Mouse (Mus musculus) intestine, embryonic 14.5 days (tissue): ENCODE measurements around the gene Postn. TPM values are rescaled to one million over a fixed set of nuclear protein-coding genes. Genes with fewer than 3 reads are reported as not detected.

Source experiments
- ATAC-seq: fragments of 200-750 bp; cut with Nextera tagmentation; replicated peaks from 2 replicates; pipeline ENCODE4 v1.8.0; 2017; ENCODE audit warnings: low read depth, moderate number of reproducible peaks, moderate TSS enrichment, moderate library complexity; ENCODE audit not compliant: low FRiP score, low TSS enrichment
- DNase-seq: peaks from one replicate; pipeline ENCODE4 v3.0.0-alpha.2; 2018; ENCODE audit warnings: low spot score
- H3K27ac ChIP-seq: fragments of 300-500 bp; sonication (generic); 2 replicates; pipeline ENCODE4 v1.5.1; 2014; ENCODE audit warnings: low read depth, mild to moderate bottlenecking, control low read depth
- H3K27me3 ChIP-seq: fragments of 300-500 bp; sonication (generic); replicated peaks from 2 replicates; pipeline ENCODE4 v1.6.1; 2014; ENCODE audit warnings: low read length, control low read depth; ENCODE audit not compliant: control insufficient read depth, insufficient read depth
- H3K36me3 ChIP-seq: fragments of 300-500 bp; sonication (generic); 2 replicates; pipeline ENCODE4 v1.6.1; 2014; ENCODE audit warnings: low read length, control low read depth; ENCODE audit not compliant: control insufficient read depth, insufficient read depth
- H3K4me1 ChIP-seq: fragments of 300-500 bp; sonication (generic); replicated peaks from 2 replicates; pipeline ENCODE4 v1.6.1; 2014; ENCODE audit warnings: low read length, control low read depth, mixed read lengths; ENCODE audit not compliant: control insufficient read depth, insufficient read depth
- H3K4me2 ChIP-seq: fragments of 300-500 bp; sonication (generic); 2 replicates; pipeline ENCODE4 v1.6.1; 2014; ENCODE audit warnings: low read length
- H3K4me3 ChIP-seq: fragments of 300-500 bp; sonication (generic); 2 replicates; pipeline ENCODE4 v1.5.1; 2014; ENCODE audit warnings: low read depth, low read length, control low read depth, mixed read lengths
- H3K9ac ChIP-seq: fragments of 300-500 bp; sonication (generic); 2 replicates; pipeline ENCODE4 v1.6.1; 2014; ENCODE audit warnings: mild to moderate bottlenecking, low read length
- H3K9me3 ChIP-seq: fragments of 300-500 bp; sonication (generic); 2 replicates; pipeline ENCODE4 v1.6.1; 2016; ENCODE audit warnings: low read length, control low read depth; ENCODE audit not compliant: control insufficient read depth
- WGBS: fragments of 180-500 bp; shearing (Covaris S2); extraction: QIAGEN DNeasy Blood & Tissue Kit; methylation state at CpG from one replicate; pipeline ENCODE4 v1.1.7; 2014; 5-methylcytosine and 5-hydroxymethylcytosine counted together
- polyA plus RNA-seq: library from polyadenylated mRNA; unstranded; fragments of >200 nt; fragmentation: Nextera tagmentation; extraction: Ambion mirVana; gene quantifications from 2 replicates; pipeline ENCODE4 v1.2.1, GENCODE M21; 2014

Gene Postn
- polyA plus RNA-seq, 1 experiment from 2014 or later, result 122 TPM

GRCm38 (mm10) chr3:54376014-54376413, 15.1 kb downstream of the Postn start:
- no peak for DNase-seq
- no peaks in the 10 kb centered on the region for H3K9me3 ChIP-seq
- WGBS, result 95% methylated on average over 6 of the region's 6 CpGs

GRCm38 (mm10) chr3:54377647-54378046, 16.7 kb downstream of the Postn start:
- WGBS, result 41% methylated on average over 2 of the region's 2 CpGs
- no peak overlapping the region for H3K27ac ChIP-seq
- peaks cover 39% of the 10 kb centered on the region for H3K36me3 ChIP-seq
- no peaks in the 10 kb centered on the region for H3K9me3 ChIP-seq
- DNase-seq, result no peak
- no peaks in the 10 kb centered on the region for H3K27me3 ChIP-seq
- H3K4me2 ChIP-seq, result no peak overlapping the region
- H3K9ac ChIP-seq, result no peak overlapping the region
- no peak overlapping the region for H3K4me3 ChIP-seq
- no peaks in the 10 kb centered on the region for H3K4me1 ChIP-seq
- ATAC-seq, result no peak

More at GRCm38 (mm10) chr3:54376014-54376413, 15.1 kb downstream of the Postn start:
- Histone ChIP-seq H3K9ac (no peak overlapping the region), H3K36me3 (peaks cover 47% of the 10 kb centered on the region), H3K27me3 (no peaks in the 10 kb centered on the region), H3K4me1 (no peaks in the 10 kb centered on the region), H3K4me3 (no peak overlapping the region), H3K4me2 (no peak overlapping the region), H3K27ac (no peak overlapping the region)
- ATAC-seq, result no peak

GRCm38 (mm10) chr3:54378135-54378534, 17.2 kb downstream of the Postn start:
- peaks cover 39% of the 10 kb centered on the region for H3K36me3 ChIP-seq
- DNase-seq (no peak), ATAC-seq (no peak)
- no peak overlapping the region for H3K27ac ChIP-seq
- no peaks in the 10 kb centered on the region for H3K4me1 ChIP-seq
- WGBS, result 55% methylated on average over 1 of the region's 1 CpGs
- H3K4me3 ChIP-seq, result no peak overlapping the region
- no peaks in the 10 kb centered on the region for H3K9me3 ChIP-seq
- H3K4me2 ChIP-seq, result no peak overlapping the region
- H3K27me3 ChIP-seq, result no peaks in the 10 kb centered on the region
- H3K9ac ChIP-seq, result no peak overlapping the region

- Histone ChIP-seq H3K4me1 (no peaks in the 10 kb centered on the region), H3K9me3 (no peaks in the 10 kb centered on the region), H3K27ac (no peak overlapping the region), H3K9ac (no peak overlapping the region), H3K4me3 (no peak overlapping the region), H3K27me3 (no peaks in the 10 kb centered on the region), H3K36me3 (peaks cover 41% of the 10 kb centered on the region), H3K4me2 (no peak overlapping the region)
- ATAC-seq (no peak), DNase-seq (no peak)
- 70% methylated on average over 4 of the region's 4 CpGs for WGBS
Observed at GRCm38 (mm10) chr3:54379981-54380380, 19.1 kb downstream of the Postn start.

GRCm38 (mm10) chr3:54399321-54399720, 38.4 kb downstream of the Postn start:
- Histone ChIP-seq H3K4me2 (no peak overlapping the region), H3K36me3 (no peaks in the 10 kb centered on the region), H3K27ac (no peak overlapping the region), H3K27me3 (no peaks in the 10 kb centered on the region), H3K4me1 (no peaks in the 10 kb centered on the region), H3K9me3 (no peaks in the 10 kb centered on the region), H3K4me3 (no peak overlapping the region), H3K9ac (no peak overlapping the region)
- DNase-seq, result no peak
- 27% methylated on average over 2 of the region's 2 CpGs for WGBS
- no peak for ATAC-seq

DNA sequence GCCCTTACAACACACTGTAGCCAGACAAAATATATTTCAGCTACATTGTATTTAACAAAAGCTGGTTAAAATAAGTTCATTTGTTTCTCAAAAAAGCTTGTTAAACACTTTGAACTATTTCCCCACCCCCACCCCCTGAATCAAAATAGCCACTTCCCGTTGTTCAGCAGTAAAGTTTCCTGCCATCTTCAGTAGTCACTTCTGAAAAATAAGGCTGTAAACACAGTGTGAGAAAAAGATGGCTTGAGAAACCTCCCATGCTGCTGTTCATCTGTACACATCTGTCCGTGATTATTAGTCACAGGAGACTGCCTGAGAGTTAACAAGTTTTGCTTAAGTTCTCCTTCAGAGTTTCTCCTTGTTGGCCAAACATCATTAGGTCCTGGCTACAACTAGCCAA, 39.0 kb downstream of the Postn start:
- no peak overlapping the region for H3K4me2 ChIP-seq
- H3K4me3 ChIP-seq, result no peak overlapping the region
- no peaks in the 10 kb centered on the region for H3K9me3 ChIP-seq
- no peak overlapping the region for H3K9ac ChIP-seq
- WGBS, result 38% methylated on average over 2 of the region's 2 CpGs
- no peak for ATAC-seq
- no peak for DNase-seq
- H3K36me3 ChIP-seq, result no peaks in the 10 kb centered on the region
- no peaks in the 10 kb centered on the region for H3K4me1 ChIP-seq
- no peaks in the 10 kb centered on the region for H3K27me3 ChIP-seq
- no peak overlapping the region for H3K27ac ChIP-seq

- WGBS, result 77% methylated on average over 1 of the region's 1 CpGs
- Histone ChIP-seq H3K27ac (no peak overlapping the region), H3K36me3 (no peaks in the 10 kb centered on the region), H3K4me3 (no peak overlapping the region), H3K27me3 (no peaks in the 10 kb centered on the region), H3K4me1 (no peaks in the 10 kb centered on the region), H3K9ac (no peak overlapping the region), H3K9me3 (no peaks in the 10 kb centered on the region), H3K4me2 (no peak overlapping the region)
- no peak for DNase-seq
- ATAC-seq, result no peak
Observed at GRCm38 (mm10) chr3:54400617-54401016, 39.7 kb downstream of the Postn start.

GRCm38 (mm10) chr3:54401706-54402105, 40.8 kb downstream of the Postn start:
- no peak overlapping the region for H3K9ac ChIP-seq
- ATAC-seq (no peak), DNase-seq (no peak)
- H3K4me3 ChIP-seq, result no peak overlapping the region
- H3K9me3 ChIP-seq, result no peaks in the 10 kb centered on the region
- no peaks in the 10 kb centered on the region for H3K27me3 ChIP-seq
- no peak overlapping the region for H3K4me2 ChIP-seq
- 72% methylated on average over 5 of the region's 5 CpGs for WGBS
- no peak overlapping the region for H3K27ac ChIP-seq
- H3K36me3 ChIP-seq, result no peaks in the 10 kb centered on the region
- no peaks in the 10 kb centered on the region for H3K4me1 ChIP-seq

GRCm38 (mm10) chr3:54403791-54404190, 42.9 kb downstream of the Postn start:
- Histone ChIP-seq H3K4me1 (no peaks in the 10 kb centered on the region), H3K9me3 (no peaks in the 10 kb centered on the region), H3K27ac (no peak overlapping the region), H3K4me2 (no peak overlapping the region), H3K9ac (no peak overlapping the region), H3K4me3 (no peak overlapping the region), H3K27me3 (no peaks in the 10 kb centered on the region), H3K36me3 (no peaks in the 10 kb centered on the region)
- ATAC-seq, result no peak
- WGBS, result 58% methylated on average over 3 of the region's 3 CpGs
- no peak for DNase-seq
